Comparison of ENCODE assay signal across 13 mouse cellular contexts in genomic region chr6:88832663-88833062, GRCm38 (mm10). TPM values are rescaled to one million over a fixed set of nuclear protein-coding genes. Genes with fewer than 3 reads are reported as not detected.
DNase-seq lines count a peak whose midpoint lies in the region; ATAC-seq and TF ChIP-seq lines count a peak whose summit lies in the region.
"Had no signal": no experiment of that assay in that cellular context is flagged by ENCODE, and none has a peak within 500 bp of the region (broad histone marks: within the 10 kb centered on the region; RNA-seq: fewer than 3 reads in every experiment).

No protein-coding gene starts in this region.

- H3K27ac ChIP-seq in heart, postnatal 0 days (ENCODE audit: low read depth): peak overlapping the region; percentile 76; the same call in 1 of the 2 replicates
- H3K27ac ChIP-seq in limb, embryonic 10.5 days: peak overlapping the region; percentile 44; the same call in 1 of the 2 replicates
- H3K27ac ChIP-seq in intestine, embryonic 16.5 days (ENCODE audit: low read length): no peak overlapping the region
- H3K27ac ChIP-seq: limb, embryonic 15.5 days had no signal

- no peak overlapping the region for H3K4me3 ChIP-seq in heart, postnatal 0 days (ENCODE audit: low read depth, low read length)
- H3K4me3 ChIP-seq in limb, embryonic 10.5 days: no peak overlapping the region
- no peak overlapping the region for H3K4me3 ChIP-seq in intestine, embryonic 16.5 days (ENCODE audit: low read length)
- H3K4me3 ChIP-seq: limb, embryonic 15.5 days had no signal

- TF ChIP-seq EP300 in heart, postnatal 0 days (IDR thresholded peaks at IDR 0.05; ENCODE audit: low read depth): no peak

- no peaks in the 10 kb centered on the region for H3K9me3 ChIP-seq in heart, postnatal 0 days (replicated peaks; ENCODE audit: control insufficient read depth, low read length)
- no peaks in the 10 kb centered on the region for H3K9me3 ChIP-seq in limb, embryonic 10.5 days (replicated peaks)
- H3K9me3 ChIP-seq in intestine, embryonic 16.5 days (ENCODE audit: control insufficient read depth, low read length): no peaks in the 10 kb centered on the region
- H3K9me3 ChIP-seq: G1E; limb, embryonic 15.5 days had no signal

- H3K4me2 ChIP-seq in heart, postnatal 0 days (ENCODE audit: low read depth, low read length): no peak overlapping the region
- no peak overlapping the region for H3K4me2 ChIP-seq in intestine, embryonic 16.5 days (ENCODE audit: low read depth, low read length)
- H3K4me2 ChIP-seq: limb, embryonic 15.5 days had no signal

- DNase-seq in heart, postnatal 0 days (ENCODE audit: low spot score): no peak
- no peak for DNase-seq in heart, adult 8-10 months (ENCODE audit: low spot score)
- peak; percentile 40 for DNase-seq in thymus, postnatal 0 days (ENCODE audit: low spot score)
- no peak for DNase-seq in thymus, postnatal 10 days (ENCODE audit: low spot score in 2 of 2)
- DNase-seq in limb, embryonic 10.5 days (ENCODE audit: low spot score): no peak
- DNase-seq in layer of hippocampus, adult 18-20 months (ENCODE audit: low spot score in 2 of 2): no peak
- DNase-seq in adrenal gland, postnatal 4 days (ENCODE audit: low spot score in 2 of 2): no peak
- DNase-seq: adrenal gland, postnatal 10 days; cerebellum, adult 8-10 months; kidney, postnatal 25 days had no signal

- H3K9ac ChIP-seq in heart, postnatal 0 days (replicated peaks; ENCODE audit: low read depth, low read length): no peak overlapping the region
- H3K9ac ChIP-seq in intestine, embryonic 16.5 days (ENCODE audit: low read depth, low read length): no peak overlapping the region
- H3K9ac ChIP-seq: limb, embryonic 15.5 days had no signal

- no peak for ATAC-seq in heart, postnatal 0 days (ENCODE audit: insufficient read depth, low read depth)
- no peak for ATAC-seq in intestine, embryonic 16.5 days

- peaks cover 25% of the 10 kb centered on the region for H3K36me3 ChIP-seq in heart, postnatal 0 days (replicated peaks; ENCODE audit: control insufficient read depth, insufficient read depth, low read length)
- peaks cover 22% of the 10 kb centered on the region for H3K36me3 ChIP-seq in limb, embryonic 10.5 days
- H3K36me3 ChIP-seq in intestine, embryonic 16.5 days (ENCODE audit: control insufficient read depth, insufficient read depth, low read length): no peaks in the 10 kb centered on the region

- H3K27me3 ChIP-seq in heart, postnatal 0 days (ENCODE audit: control insufficient read depth, insufficient read depth, low read length): no peaks in the 10 kb centered on the region
- no peaks in the 10 kb centered on the region for H3K27me3 ChIP-seq in limb, embryonic 10.5 days (ENCODE audit: low read depth, poor library complexity, severe bottlenecking)
- no peaks in the 10 kb centered on the region for H3K27me3 ChIP-seq in intestine, embryonic 16.5 days (replicated peaks; ENCODE audit: control insufficient read depth, insufficient read depth, low read length)
- H3K27me3 ChIP-seq: limb, embryonic 15.5 days had no signal

- H3K4me1 ChIP-seq in heart, postnatal 0 days (ENCODE audit: control insufficient read depth, insufficient read depth): peaks cover 14% of the 10 kb centered on the region; the same call in 1 of the 2 replicates
- H3K4me1 ChIP-seq in limb, embryonic 10.5 days: peaks cover 10% of the 10 kb centered on the region
- 0 out of 2 replicates have a peak, but pooled peaks cover 3% of the 10 kb centered on the region for H3K4me1 ChIP-seq in intestine, embryonic 16.5 days (ENCODE audit: control insufficient read depth, insufficient read depth, low read length)

- WGBS in heart, postnatal 0 days: 80% methylated on average over 5 of the region's 5 CpGs
- WGBS in limb, embryonic 10.5 days: 81% methylated on average over 5 of the region's 5 CpGs
- 80% methylated on average over 5 of the region's 5 CpGs for WGBS in intestine, embryonic 16.5 days

- TF ChIP-seq CTCF in heart, postnatal 0 days (IDR thresholded peaks at IDR 0.05; ENCODE audit: low read depth): no peak

RNA-seq across cellular contexts. Expression of gene Abtb1, which starts 9.1 kb away (rescaled TPM):
- 63.9 and 88.0 TPM in 2 replicates for total RNA-seq in heart, postnatal 0 days (2014; rRNA removed; ENCODE audit: low replicate concordance)
- 29.1 and 36.6 TPM in 2 replicates for polyA plus RNA-seq in heart, postnatal 0 days (2015; fragmentation: Nextera tagmentation; extraction: Ambion mirVana)
- 10 to 100 TPM; 18.8 to 27.6 (median 23.8) TPM for total RNA-seq in heart, adult 8-10 months (2022)
- 64.7 and 77.2 TPM in 2 replicates for polyA plus RNA-seq in thymus, postnatal 0 days (2015; fragmentation: Nextera tagmentation; extraction: Ambion mirVana)
- 22.9 and 25.3 TPM in 2 replicates for polyA plus RNA-seq in limb, embryonic 10.5 days (2016; fragmentation: Nextera tagmentation; extraction: Ambion mirVana)
- 10 to 100 TPM; 32.5 to 35.4 TPM for total RNA-seq in layer of hippocampus, adult 18-20 months (2021)
- 10 to 100 TPM; 44.2 to 46.2 TPM for total RNA-seq in adrenal gland, postnatal 4 days (2021)
- polyA plus RNA-seq in intestine, embryonic 16.5 days (2015; fragmentation: Nextera tagmentation; extraction: Ambion mirVana): 26.6 and 29.2 TPM in 2 replicates

RNA-seq across cellular contexts. Expression of gene Podxl2, which starts 42.2 kb away (rescaled TPM):
- 90.9 and 101 TPM in 2 replicates for total RNA-seq in heart, postnatal 0 days (2014; rRNA removed; ENCODE audit: low replicate concordance)
- polyA plus RNA-seq in heart, postnatal 0 days (2015; fragmentation: Nextera tagmentation; extraction: Ambion mirVana): 60.3 and 60.8 TPM in 2 replicates
- 10 to 100 TPM; 13.7 to 14.8 (median 14.2) TPM for total RNA-seq in heart, adult 8-10 months (2022)
- 14.1 and 16.9 TPM in 2 replicates for polyA plus RNA-seq in thymus, postnatal 0 days (2015; fragmentation: Nextera tagmentation; extraction: Ambion mirVana)
- 31.1 and 50.4 TPM in 2 replicates for polyA plus RNA-seq in limb, embryonic 10.5 days (2016; fragmentation: Nextera tagmentation; extraction: Ambion mirVana)
- total RNA-seq in layer of hippocampus, adult 18-20 months (2021): 100 to 1,000 TPM; 172 to 184 TPM
- total RNA-seq in adrenal gland, postnatal 4 days (2021): 10 to 100 TPM; 60.1 to 62.8 TPM
- 32.0 and 35.6 TPM in 2 replicates for polyA plus RNA-seq in intestine, embryonic 16.5 days (2015; fragmentation: Nextera tagmentation; extraction: Ambion mirVana)
- polyA plus RNA-seq: G1E had no signal
